In genomic region chr12:72331912-72332487, GRCm38 (mm10) we compare ENCODE assay signal across 24 mouse cellular contexts.
DNase-seq lines count a peak whose midpoint lies in the region; ATAC-seq and TF ChIP-seq lines count a peak whose summit lies in the region.
"Had no signal": no experiment of that assay in that cellular context is flagged by ENCODE, and none has a peak within 500 bp of the region (broad histone marks: within the 10 kb centered on the region; RNA-seq: fewer than 3 reads in every experiment).

No protein-coding gene starts in this region.

- no peaks in the 10 kb centered on the region for H3K36me3 ChIP-seq in hindbrain, embryonic 15.5 days
- no peaks in the 10 kb centered on the region for H3K36me3 ChIP-seq in hindbrain, embryonic 12.5 days
- no peaks in the 10 kb centered on the region for H3K36me3 ChIP-seq in midbrain, embryonic 13.5 days
- H3K36me3 ChIP-seq in midbrain, embryonic 14.5 days (ENCODE audit: control insufficient read depth, insufficient read depth, low read length), result no peaks in the 10 kb centered on the region
- no peaks in the 10 kb centered on the region for H3K36me3 ChIP-seq in forebrain, postnatal 0 days (ENCODE audit: insufficient read depth)
- H3K36me3 ChIP-seq: embryonic facial prominence, embryonic 10.5 days; heart, embryonic 13.5 days; liver, embryonic 13.5 days had no signal

- H3K4me1 ChIP-seq in hindbrain, embryonic 15.5 days (replicated peaks), result peaks cover 22% of the 10 kb centered on the region
- peaks cover 2% of the 10 kb centered on the region; the same call in 1 of the 2 replicates for H3K4me1 ChIP-seq in hindbrain, embryonic 12.5 days
- H3K4me1 ChIP-seq in midbrain, embryonic 13.5 days (replicated peaks), result peaks cover 8% of the 10 kb centered on the region; the same call in 1 of the 2 replicates
- H3K4me1 ChIP-seq in midbrain, embryonic 14.5 days (ENCODE audit: control insufficient read depth, insufficient read depth, low read length), result peaks cover 4% of the 10 kb centered on the region; the same call in 1 of the 2 replicates
- peaks cover 4% of the 10 kb centered on the region; the same call in 1 of the 2 replicates for H3K4me1 ChIP-seq in forebrain, postnatal 0 days (ENCODE audit: insufficient read depth)
- H3K4me1 ChIP-seq: embryonic facial prominence, embryonic 10.5 days; liver, embryonic 13.5 days had no signal

- H3K9ac ChIP-seq in hindbrain, embryonic 15.5 days, result no peak overlapping the region
- no peak overlapping the region for H3K9ac ChIP-seq in hindbrain, embryonic 12.5 days
- H3K9ac ChIP-seq in midbrain, embryonic 13.5 days (replicated peaks), result no peak overlapping the region
- no peak overlapping the region for H3K9ac ChIP-seq in midbrain, embryonic 14.5 days (replicated peaks; ENCODE audit: low read length)
- no peak overlapping the region for H3K9ac ChIP-seq in forebrain, postnatal 0 days
- H3K9ac ChIP-seq: heart, embryonic 13.5 days; liver, embryonic 13.5 days had no signal

- no peak for ATAC-seq in hindbrain, embryonic 15.5 days (ENCODE audit: low FRiP score, low read depth)
- ATAC-seq in hindbrain, embryonic 12.5 days (ENCODE audit: low FRiP score), result no peak
- no peak for ATAC-seq in midbrain, embryonic 13.5 days
- ATAC-seq in midbrain, embryonic 14.5 days (ENCODE audit: low FRiP score, low TSS enrichment), result no peak
- peak; percentile 50; the same call in 1 of the 2 replicates for ATAC-seq in forebrain, postnatal 0 days
- ATAC-seq: CD4-positive, CD25-positive, alpha-beta regulatory T cell, adult 4 months; hindbrain, embryonic 16.5 days; intestine, embryonic 16.5 days had no signal

- no peak overlapping the region for H3K4me2 ChIP-seq in hindbrain, embryonic 15.5 days
- no peak overlapping the region for H3K4me2 ChIP-seq in hindbrain, embryonic 12.5 days (replicated peaks)
- H3K4me2 ChIP-seq in midbrain, embryonic 13.5 days (replicated peaks), result no peak overlapping the region
- H3K4me2 ChIP-seq in midbrain, embryonic 14.5 days (ENCODE audit: low read length), result no peak overlapping the region
- no peak overlapping the region for H3K4me2 ChIP-seq in forebrain, postnatal 0 days (ENCODE audit: low read depth)
- H3K4me2 ChIP-seq: heart, embryonic 13.5 days; liver, embryonic 13.5 days had no signal

- WGBS in hindbrain, embryonic 15.5 days, result 49% methylated on average over 7 of the region's 7 CpGs
- WGBS in hindbrain, embryonic 12.5 days, result 70% methylated on average over 7 of the region's 7 CpGs
- 65% methylated on average over 7 of the region's 7 CpGs for WGBS in midbrain, embryonic 13.5 days
- WGBS in midbrain, embryonic 14.5 days, result 67% methylated on average over 7 of the region's 7 CpGs
- WGBS in forebrain, postnatal 0 days, result 37% methylated on average over 7 of the region's 7 CpGs

- no peaks in the 10 kb centered on the region for H3K9me3 ChIP-seq in hindbrain, embryonic 15.5 days
- H3K9me3 ChIP-seq in hindbrain, embryonic 12.5 days (replicated peaks), result no peaks in the 10 kb centered on the region
- H3K9me3 ChIP-seq in midbrain, embryonic 13.5 days, result no peaks in the 10 kb centered on the region
- no peaks in the 10 kb centered on the region for H3K9me3 ChIP-seq in midbrain, embryonic 14.5 days (ENCODE audit: control insufficient read depth, low read length)
- H3K9me3 ChIP-seq in forebrain, postnatal 0 days (ENCODE audit: low read length), result 0 out of 2 replicates have a peak, but pooled peaks cover 6% of the 10 kb centered on the region
- H3K9me3 ChIP-seq: embryonic facial prominence, embryonic 10.5 days; heart, embryonic 13.5 days; liver, embryonic 13.5 days had no signal

- H3K27me3 ChIP-seq in hindbrain, embryonic 15.5 days, result no peaks in the 10 kb centered on the region
- no peaks in the 10 kb centered on the region for H3K27me3 ChIP-seq in hindbrain, embryonic 12.5 days
- no peaks in the 10 kb centered on the region for H3K27me3 ChIP-seq in midbrain, embryonic 13.5 days
- no peaks in the 10 kb centered on the region for H3K27me3 ChIP-seq in midbrain, embryonic 14.5 days (ENCODE audit: control insufficient read depth, insufficient read depth, low read length)
- no peaks in the 10 kb centered on the region for H3K27me3 ChIP-seq in forebrain, postnatal 0 days (ENCODE audit: insufficient read depth, low read length)
- H3K27me3 ChIP-seq: heart, embryonic 13.5 days; liver, embryonic 13.5 days had no signal

- H3K4me3 ChIP-seq in hindbrain, embryonic 15.5 days, result no peak overlapping the region
- H3K4me3 ChIP-seq in hindbrain, embryonic 12.5 days, result no peak overlapping the region
- H3K4me3 ChIP-seq in midbrain, embryonic 13.5 days (replicated peaks), result no peak overlapping the region
- no peak overlapping the region for H3K4me3 ChIP-seq in midbrain, embryonic 14.5 days (replicated peaks; ENCODE audit: low read depth, low read length)
- no peak overlapping the region for H3K4me3 ChIP-seq in forebrain, postnatal 0 days (ENCODE audit: low read depth, low read length)
- H3K4me3 ChIP-seq: embryonic facial prominence, embryonic 10.5 days; heart, embryonic 13.5 days; left cerebral cortex, adult 2 months; liver, embryonic 13.5 days had no signal

- no peak for TF ChIP-seq CTCF in forebrain, postnatal 0 days (IDR thresholded peaks at IDR 0.05; ENCODE audit: low read depth)

- H3K27ac ChIP-seq in hindbrain, embryonic 15.5 days (replicated peaks), result peak overlapping the region; percentile 30; the same call in 1 of the 2 replicates
- no peak overlapping the region for H3K27ac ChIP-seq in hindbrain, embryonic 12.5 days
- H3K27ac ChIP-seq in midbrain, embryonic 13.5 days, result peak overlapping the region; percentile 1; the same call in 1 of the 2 replicates
- no peak overlapping the region for H3K27ac ChIP-seq in midbrain, embryonic 14.5 days (replicated peaks; ENCODE audit: low read depth, low read length)
- H3K27ac ChIP-seq in forebrain, postnatal 0 days (ENCODE audit: low read depth, low read length), result peak overlapping the region; percentile 35; the same call in 1 of the 2 replicates
- H3K27ac ChIP-seq: embryonic facial prominence, embryonic 10.5 days; heart, embryonic 13.5 days; left cerebral cortex, adult 2 months; liver, embryonic 13.5 days; macrophage had no signal

- DNase-seq in cerebellum, postnatal 10 days, result peak; percentile 30 to 31
- DNase-seq in cerebellum, postnatal 36 days, result no peak
- DNase-seq in midbrain, embryonic 14.5 days, result no peak
- peak; percentile 63 for DNase-seq in forebrain, postnatal 0 days
- DNase-seq in retina, embryonic 14.5 days (ENCODE audit: low spot score), result no peak
- DNase-seq: adrenal gland, postnatal 14 days; gastrocnemius, postnatal 14 days; heart, adult 18-20 months; heart, postnatal 14 days; kidney, adult 9 months; kidney, postnatal 36 days; liver, embryonic 13.5 days; right cerebral cortex, postnatal 4 days; thymus, postnatal 36 days had no signal

Comparison
In these comparisons a context has a peak if more than half of its experiments do, and no peak if none do; other contexts are left out.
1. DNase-seq: peak in cerebellum, postnatal 10 days (2 of 2) and forebrain, postnatal 0 days (single experiment); none in cerebellum, postnatal 36 days (0 of 2), midbrain, embryonic 14.5 days (single experiment) and retina, embryonic 14.5 days (single experiment).
2. H3K27ac ChIP-seq: peak in hindbrain, embryonic 15.5 days (single experiment), midbrain, embryonic 13.5 days (single experiment) and forebrain, postnatal 0 days (single experiment); none in hindbrain, embryonic 12.5 days (single experiment) and midbrain, embryonic 14.5 days (single experiment).